Mouse (Mus musculus): ENCODE results near the gene Rhoc.

DNA sequence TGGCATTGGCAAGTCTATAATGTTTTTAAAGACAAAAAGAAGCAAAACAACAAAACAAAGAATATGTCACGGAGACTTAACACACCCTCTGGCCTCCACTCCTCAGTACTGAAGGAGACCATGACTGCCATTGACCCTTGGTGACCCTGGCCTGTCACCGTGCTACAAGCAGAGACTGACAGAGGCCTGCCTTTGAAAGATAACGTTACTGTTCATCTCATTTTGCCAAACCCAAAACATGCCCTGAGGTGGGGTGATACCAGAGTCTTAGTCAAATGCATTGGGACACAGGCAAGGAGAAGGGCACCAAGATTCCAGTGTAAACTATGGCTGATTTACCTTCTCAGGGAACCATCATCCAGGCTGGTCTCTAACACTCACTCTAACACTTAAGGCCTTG is 19.0 kb upstream of the Rhoc start:
- TF ChIP-seq CTCF (IDR thresholded peaks at IDR 0.05; ENCODE audit: control insufficient read depth, insufficient read depth, low read length), result no peak
- no peak for TF ChIP-seq POLR2A (IDR thresholded peaks at IDR 0.05; ENCODE audit: borderline replicate concordance, control insufficient read depth, low read depth, low read length)

Data from bone marrow, adult 2 months (tissue).